Mouse (Mus musculus): Measurements from ENCODE around the gene Cpm. TPM values are rescaled to one million over a fixed set of nuclear protein-coding genes. Genes with fewer than 3 reads are reported as not detected.

The Cpm gene
- polyA plus RNA-seq, 1 experiment from 2014 or later: 5.9 TPM

DNA sequence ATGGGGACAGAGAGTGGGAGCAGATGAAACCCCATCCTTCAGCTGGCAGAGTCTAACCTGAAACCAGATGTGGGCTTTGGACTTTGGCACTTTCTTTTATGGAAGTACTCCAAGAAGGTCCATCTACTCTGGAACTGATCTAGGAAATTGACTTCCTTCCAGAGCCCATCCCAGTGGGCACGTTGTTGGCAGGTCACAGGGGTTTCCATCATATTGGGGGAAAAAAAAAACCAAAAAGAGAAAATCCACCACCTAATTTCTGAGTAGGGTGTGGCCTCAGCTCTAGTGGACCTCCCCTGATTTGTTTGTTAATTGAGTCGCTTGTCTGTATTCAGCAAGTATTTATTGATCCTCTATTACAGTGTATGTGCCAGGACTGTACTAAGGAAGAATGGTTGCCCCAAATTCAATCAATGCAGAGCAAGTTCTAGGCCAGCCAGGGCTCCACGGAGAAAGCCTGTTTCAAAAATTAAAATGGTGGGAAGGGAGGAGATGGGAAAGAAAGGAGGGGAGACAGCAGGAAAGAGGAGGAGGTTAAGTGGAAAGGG lies 25.4 kb downstream of the Cpm start:
- Histone ChIP-seq H3K36me3 (replicated peaks) (no peaks in the 10 kb centered on the region), H3K27me3 (ENCODE audit: poor library complexity, severe bottlenecking) (no peaks in the 10 kb centered on the region), H3K4me3 (no peak overlapping the region), H3K27ac (no peak overlapping the region), H3K4me1 (peaks cover under 1% of the 10 kb centered on the region; the same call in 1 of the 2 replicates), H3K9me3 (no peaks in the 10 kb centered on the region)
- 84% methylated on average over 3 of the region's 3 CpGs for WGBS
- DNase-seq (ENCODE audit: extremely low spot score, low spot score): no peak

DNA sequence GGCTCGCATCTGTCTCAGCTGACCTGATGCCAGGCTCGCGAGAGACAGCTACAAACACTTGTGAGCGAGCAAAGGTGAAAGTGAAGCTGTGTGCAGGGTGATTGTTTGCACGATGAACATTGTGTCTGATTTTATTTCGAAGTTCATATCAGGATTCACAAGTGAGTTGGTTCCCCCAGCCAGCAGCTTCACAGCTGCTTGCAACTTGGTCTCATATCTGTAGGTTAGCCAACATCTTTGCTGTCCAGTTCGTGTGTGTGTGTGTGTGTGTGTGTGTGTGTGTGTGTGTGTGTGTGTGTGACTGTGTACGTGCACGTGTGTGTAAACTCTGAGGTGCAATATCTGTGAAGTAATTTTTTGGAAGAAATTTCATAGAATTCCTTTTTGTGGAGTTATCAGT lies 26.2 kb downstream of the Cpm start:
- Histone ChIP-seq H3K4me3 (no peak overlapping the region), H3K36me3 (replicated peaks) (no peaks in the 10 kb centered on the region), H3K27ac (no peak overlapping the region), H3K9me3 (no peaks in the 10 kb centered on the region), H3K4me1 (peaks cover 3% of the 10 kb centered on the region; the same call in 1 of the 2 replicates), H3K27me3 (ENCODE audit: poor library complexity, severe bottlenecking) (no peaks in the 10 kb centered on the region)
- WGBS: 94% methylated on average over 9 of the region's 9 CpGs
- no peak for DNase-seq (ENCODE audit: extremely low spot score, low spot score)

DNA sequence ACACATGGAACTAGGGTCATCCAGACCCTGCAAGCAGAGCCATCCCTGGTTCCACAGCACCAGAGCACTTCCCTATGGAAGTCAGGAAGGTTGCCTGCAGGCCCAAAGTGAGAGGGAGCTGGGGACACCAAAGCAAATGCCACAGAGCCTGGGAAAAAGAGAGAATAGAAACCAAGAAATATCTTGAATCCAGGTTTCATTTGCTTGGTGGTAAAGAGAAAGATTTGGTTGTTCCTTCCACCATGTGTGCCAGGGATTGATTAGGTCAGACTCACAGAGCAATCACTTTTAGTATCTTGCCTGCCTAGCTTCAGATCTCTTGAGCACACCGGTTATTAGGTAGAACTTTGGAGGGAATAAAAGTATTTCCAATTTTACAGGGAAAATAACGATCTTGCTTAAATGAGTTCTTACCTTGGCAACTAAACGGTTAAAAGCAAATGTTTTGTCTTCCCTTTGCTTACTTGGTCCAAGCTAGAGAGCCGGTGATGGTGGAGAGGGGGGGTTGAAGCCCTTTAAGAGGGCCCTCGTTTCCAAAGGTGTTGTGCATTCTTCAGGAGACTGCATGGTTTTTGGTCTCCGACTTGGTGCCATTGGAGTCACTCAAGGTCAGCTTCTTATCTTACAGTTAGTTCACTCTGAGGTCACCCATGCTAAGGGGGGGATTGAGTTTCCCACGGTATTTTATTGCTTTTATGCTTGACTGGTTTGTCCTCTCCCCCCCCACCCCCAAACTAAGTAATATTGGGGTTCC lies 26.8 kb downstream of the Cpm start:
- no peak overlapping the region for H3K27ac ChIP-seq
- no peaks in the 10 kb centered on the region for H3K27me3 ChIP-seq (ENCODE audit: poor library complexity, severe bottlenecking)
- H3K4me1 ChIP-seq: peaks cover 3% of the 10 kb centered on the region; the same call in 1 of the 2 replicates
- no peaks in the 10 kb centered on the region for H3K9me3 ChIP-seq
- H3K36me3 ChIP-seq (replicated peaks): no peaks in the 10 kb centered on the region
- no peak overlapping the region for H3K4me3 ChIP-seq
- no peak for DNase-seq (ENCODE audit: extremely low spot score, low spot score)
- 66% methylated on average over 7 of the region's 7 CpGs for WGBS

DNA sequence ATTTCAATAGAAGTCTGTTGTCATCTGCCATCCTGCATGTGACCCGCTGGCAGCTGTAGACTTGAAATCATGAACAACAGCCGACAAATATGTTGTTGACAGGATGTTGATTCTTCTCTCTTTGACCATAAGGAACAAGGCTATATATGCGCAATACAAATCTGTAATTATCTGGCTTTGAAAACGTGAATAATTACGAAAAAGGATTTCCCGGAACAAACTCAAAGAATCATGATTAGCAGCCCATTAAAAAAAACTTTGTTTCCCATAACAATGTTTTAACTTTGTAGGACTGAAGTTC lies 27.3 kb downstream of the Cpm start:
- Histone ChIP-seq H3K9me3 (no peaks in the 10 kb centered on the region), H3K4me3 (no peak overlapping the region), H3K36me3 (replicated peaks) (no peaks in the 10 kb centered on the region), H3K27ac (no peak overlapping the region), H3K4me1 (peaks cover 3% of the 10 kb centered on the region; the same call in 1 of the 2 replicates), H3K27me3 (ENCODE audit: poor library complexity, severe bottlenecking) (no peaks in the 10 kb centered on the region)
- DNase-seq (ENCODE audit: extremely low spot score, low spot score): no peak
- 88% methylated on average over 6 of the region's 6 CpGs for WGBS

DNA sequence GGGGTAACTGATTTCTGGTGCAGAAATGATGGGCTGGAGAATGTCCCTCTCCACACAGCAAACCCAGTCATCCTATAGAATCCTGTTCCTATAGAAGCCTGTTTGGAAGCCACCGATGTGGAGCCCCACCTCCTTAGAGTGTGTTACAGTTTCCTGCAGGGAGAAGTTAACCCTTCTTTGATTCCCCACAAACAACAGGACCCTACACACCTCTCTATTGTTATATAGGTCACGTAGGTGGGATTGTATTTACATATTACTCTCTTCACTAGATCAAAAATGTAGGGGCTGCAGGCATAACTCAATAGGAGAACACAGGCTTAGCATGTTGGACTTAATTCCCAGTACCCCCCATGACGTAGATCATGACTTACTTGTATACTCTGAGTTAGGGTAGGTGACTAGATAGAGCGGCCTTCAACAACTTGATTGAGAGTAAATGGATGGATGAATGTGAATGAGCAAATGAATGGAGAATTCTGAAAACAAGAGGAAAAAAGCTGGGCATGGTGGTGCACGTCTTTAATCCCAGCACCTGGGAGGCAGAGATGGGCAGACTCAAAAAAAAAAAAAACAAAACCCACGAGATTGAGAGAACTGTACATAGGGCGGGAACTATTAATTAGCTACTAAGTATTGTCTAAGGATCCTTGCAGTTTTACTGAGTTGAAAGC lies 27.8 kb downstream of the Cpm start:
- H3K9me3 ChIP-seq: no peaks in the 10 kb centered on the region
- no peak for DNase-seq (ENCODE audit: extremely low spot score, low spot score)
- WGBS: 88% methylated on average over 7 of the region's 7 CpGs
- no peak overlapping the region for H3K27ac ChIP-seq
- H3K4me3 ChIP-seq: no peak overlapping the region
- H3K36me3 ChIP-seq (replicated peaks): no peaks in the 10 kb centered on the region
- peaks cover 3% of the 10 kb centered on the region; the same call in 1 of the 2 replicates for H3K4me1 ChIP-seq
- H3K27me3 ChIP-seq (ENCODE audit: poor library complexity, severe bottlenecking): no peaks in the 10 kb centered on the region

DNA sequence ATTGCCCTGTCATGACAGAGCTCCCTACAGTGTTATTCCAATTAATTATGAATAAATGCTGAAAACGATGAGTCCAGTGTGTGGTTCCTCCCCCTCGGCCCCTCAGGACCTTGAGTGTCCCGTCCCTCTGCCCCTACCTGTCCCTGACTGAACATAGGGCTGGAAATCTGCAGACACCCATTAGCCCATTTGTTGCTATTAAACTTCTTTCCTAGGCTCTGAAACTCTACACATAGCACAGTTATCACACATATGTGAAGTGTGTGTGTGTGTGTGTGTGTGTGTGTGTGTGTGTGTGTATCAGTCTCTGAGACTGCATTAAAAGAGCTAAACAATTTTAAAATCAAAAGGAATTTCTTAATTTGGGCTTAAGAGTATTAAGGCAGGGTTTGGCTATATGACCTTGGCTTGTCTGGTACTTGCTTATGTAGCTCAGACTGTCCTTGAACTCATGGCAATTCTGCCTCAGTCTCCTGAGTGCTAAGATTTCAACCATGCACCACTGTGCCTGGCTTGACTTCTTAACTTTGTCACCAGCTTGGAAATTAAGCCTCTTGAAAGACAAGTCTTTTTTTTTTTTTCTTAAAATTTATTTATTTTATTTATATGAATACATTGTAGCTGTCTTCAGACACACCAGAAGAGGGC lies 28.5 kb downstream of the Cpm start:
- Histone ChIP-seq H3K27ac (no peak overlapping the region), H3K4me3 (no peak overlapping the region), H3K9me3 (no peaks in the 10 kb centered on the region), H3K27me3 (ENCODE audit: poor library complexity, severe bottlenecking) (no peaks in the 10 kb centered on the region), H3K36me3 (replicated peaks) (no peaks in the 10 kb centered on the region), H3K4me1 (peaks cover 3% of the 10 kb centered on the region; the same call in 1 of the 2 replicates)
- WGBS: 85% methylated on average over 3 of the region's 3 CpGs
- no peak for DNase-seq (ENCODE audit: extremely low spot score, low spot score)

DNA sequence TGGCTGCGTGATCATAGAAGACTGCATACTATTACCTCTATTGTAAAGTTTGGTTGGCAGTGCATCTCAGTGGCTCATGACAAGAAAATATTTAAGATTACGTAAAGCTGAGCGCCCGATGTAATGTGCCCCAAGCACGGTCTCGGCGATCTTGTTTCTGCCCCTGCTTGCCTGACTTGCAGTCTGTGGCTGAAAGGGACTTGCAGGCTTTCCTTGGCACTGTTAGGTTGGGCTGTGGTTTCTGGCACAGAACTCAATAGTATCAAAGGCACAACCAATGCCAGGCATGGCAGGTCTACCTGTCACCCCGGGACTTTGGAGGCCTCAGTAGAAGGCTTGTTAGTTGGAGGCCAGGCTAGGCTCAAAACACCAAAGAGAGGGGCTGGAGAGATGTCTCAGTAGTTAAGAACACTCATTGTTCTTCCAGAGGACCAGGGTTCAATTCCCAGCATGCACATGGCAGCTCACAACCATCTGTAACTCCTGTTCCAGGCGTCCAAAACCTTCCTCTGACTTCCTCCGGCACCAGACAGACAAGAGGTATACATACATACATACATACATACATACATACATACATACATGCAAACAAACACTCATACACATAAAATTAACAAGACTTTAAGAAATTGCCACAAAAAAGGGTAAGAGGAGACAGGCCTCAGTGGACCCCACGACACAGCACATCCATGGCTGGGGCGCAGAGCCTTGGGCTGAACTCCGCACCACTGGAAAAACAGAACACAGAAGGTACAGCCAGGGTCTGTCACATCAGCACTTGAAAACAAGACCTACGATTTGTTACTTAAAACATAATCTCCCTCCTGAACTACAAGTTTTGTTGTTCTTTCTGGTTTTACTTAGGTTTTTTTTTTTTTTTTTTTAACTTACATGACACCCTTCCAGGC lies 29.5 kb downstream of the Cpm start:
- WGBS: 92% methylated on average over 14 of the region's 14 CpGs
- H3K4me3 ChIP-seq: no peak overlapping the region
- no peak for DNase-seq (ENCODE audit: extremely low spot score, low spot score)
- H3K36me3 ChIP-seq (replicated peaks): no peaks in the 10 kb centered on the region
- H3K4me1 ChIP-seq: peaks cover 7% of the 10 kb centered on the region
- H3K27ac ChIP-seq: no peak overlapping the region
- no peaks in the 10 kb centered on the region for H3K9me3 ChIP-seq
- H3K27me3 ChIP-seq (ENCODE audit: poor library complexity, severe bottlenecking): no peaks in the 10 kb centered on the region

DNA sequence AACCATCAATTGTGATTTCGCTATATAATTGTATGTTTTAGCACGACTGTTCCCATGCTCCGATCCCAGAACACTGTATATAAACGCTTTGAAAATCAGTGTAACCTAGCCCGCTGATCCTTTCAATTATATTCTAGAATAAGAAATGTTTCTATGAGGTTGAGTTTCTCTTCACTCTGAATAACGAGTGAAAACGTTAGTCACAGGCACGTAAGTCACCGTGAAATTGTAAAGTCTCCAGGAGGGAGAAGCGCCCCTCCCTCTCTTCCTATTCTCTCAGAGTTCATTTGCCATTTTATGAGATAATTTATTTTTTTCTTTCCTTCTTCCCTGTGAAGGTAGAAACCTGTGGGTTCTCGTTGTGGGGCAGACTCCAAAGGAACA lies 30.1 kb downstream of the Cpm start:
- Histone ChIP-seq H3K27ac (no peak overlapping the region), H3K36me3 (replicated peaks) (no peaks in the 10 kb centered on the region), H3K4me3 (no peak overlapping the region), H3K4me1 (peaks cover 12% of the 10 kb centered on the region), H3K9me3 (no peaks in the 10 kb centered on the region), H3K27me3 (ENCODE audit: poor library complexity, severe bottlenecking) (no peaks in the 10 kb centered on the region)
- 80% methylated on average over 11 of the region's 11 CpGs for WGBS
- DNase-seq (ENCODE audit: extremely low spot score, low spot score): no peak

DNA sequence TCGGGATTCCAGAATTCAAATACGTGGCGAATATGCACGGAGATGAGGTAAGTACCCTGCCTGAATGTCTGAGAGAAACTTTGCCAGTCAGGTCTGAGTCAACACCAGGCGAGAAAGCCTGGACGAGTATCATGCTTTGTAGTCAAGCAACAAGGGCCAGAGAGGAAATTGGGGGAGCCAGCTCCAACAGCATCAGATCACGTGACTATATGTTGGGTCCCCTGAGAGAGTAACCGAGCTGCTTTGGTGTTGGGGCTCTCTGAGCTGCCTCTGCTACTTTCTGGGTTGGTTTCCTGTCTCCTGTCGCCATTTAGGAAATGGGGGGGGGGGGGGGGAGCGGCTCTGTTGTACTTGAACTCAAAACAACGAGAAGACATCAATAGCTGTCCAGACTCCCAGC lies 30.5 kb downstream of the Cpm start:
- Histone ChIP-seq H3K9me3 (no peaks in the 10 kb centered on the region), H3K4me3 (no peak overlapping the region), H3K4me1 (peaks cover 12% of the 10 kb centered on the region), H3K27ac (no peak overlapping the region), H3K36me3 (replicated peaks) (no peaks in the 10 kb centered on the region), H3K27me3 (ENCODE audit: poor library complexity, severe bottlenecking) (no peaks in the 10 kb centered on the region)
- WGBS: 70% methylated on average over 11 of the region's 11 CpGs
- no peak for DNase-seq (ENCODE audit: extremely low spot score, low spot score)

DNA sequence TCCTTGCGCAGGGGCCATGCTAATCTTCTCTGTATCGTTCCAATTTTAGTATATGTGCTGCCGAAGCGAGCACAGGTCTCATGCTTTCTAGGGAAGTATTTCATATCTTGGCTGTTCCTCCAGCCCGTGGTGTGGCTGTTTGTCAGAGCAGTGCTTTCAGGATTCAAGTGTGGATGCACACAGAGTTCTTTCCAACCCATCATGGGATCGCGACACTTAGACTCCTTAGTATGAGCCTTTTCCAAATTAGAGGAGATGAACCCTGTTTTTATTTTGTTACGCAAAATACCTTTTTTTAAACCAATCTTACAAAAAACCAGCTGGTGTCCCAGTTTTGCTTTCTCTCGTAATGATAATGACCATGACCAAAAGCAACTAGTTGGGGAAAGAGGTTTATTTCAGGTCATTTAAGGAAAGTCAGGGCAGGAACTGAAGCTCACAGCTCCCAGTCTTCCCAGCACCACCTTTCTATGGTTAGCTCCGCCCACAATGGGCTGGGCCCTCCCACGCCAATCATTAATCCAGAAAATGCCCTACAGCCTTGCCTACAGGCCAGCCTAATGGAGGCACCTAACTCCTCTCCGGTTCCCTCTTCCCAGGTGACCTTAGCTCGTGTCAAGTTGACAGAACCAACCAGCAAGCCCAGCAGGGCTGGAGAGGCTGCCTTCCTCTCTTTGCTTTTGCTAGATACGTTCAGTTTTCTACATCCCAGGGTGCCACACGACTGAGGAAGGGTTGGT lies 33.2 kb downstream of the Cpm start:
- WGBS: 83% methylated on average over 15 of the region's 15 CpGs
- Histone ChIP-seq H3K27ac (no peak overlapping the region), H3K4me1 (peaks cover 12% of the 10 kb centered on the region), H3K9me3 (no peaks in the 10 kb centered on the region), H3K4me3 (no peak overlapping the region), H3K36me3 (replicated peaks) (no peaks in the 10 kb centered on the region), H3K27me3 (ENCODE audit: poor library complexity, severe bottlenecking) (no peaks in the 10 kb centered on the region)
- DNase-seq (ENCODE audit: extremely low spot score, low spot score): no peak

DNA sequence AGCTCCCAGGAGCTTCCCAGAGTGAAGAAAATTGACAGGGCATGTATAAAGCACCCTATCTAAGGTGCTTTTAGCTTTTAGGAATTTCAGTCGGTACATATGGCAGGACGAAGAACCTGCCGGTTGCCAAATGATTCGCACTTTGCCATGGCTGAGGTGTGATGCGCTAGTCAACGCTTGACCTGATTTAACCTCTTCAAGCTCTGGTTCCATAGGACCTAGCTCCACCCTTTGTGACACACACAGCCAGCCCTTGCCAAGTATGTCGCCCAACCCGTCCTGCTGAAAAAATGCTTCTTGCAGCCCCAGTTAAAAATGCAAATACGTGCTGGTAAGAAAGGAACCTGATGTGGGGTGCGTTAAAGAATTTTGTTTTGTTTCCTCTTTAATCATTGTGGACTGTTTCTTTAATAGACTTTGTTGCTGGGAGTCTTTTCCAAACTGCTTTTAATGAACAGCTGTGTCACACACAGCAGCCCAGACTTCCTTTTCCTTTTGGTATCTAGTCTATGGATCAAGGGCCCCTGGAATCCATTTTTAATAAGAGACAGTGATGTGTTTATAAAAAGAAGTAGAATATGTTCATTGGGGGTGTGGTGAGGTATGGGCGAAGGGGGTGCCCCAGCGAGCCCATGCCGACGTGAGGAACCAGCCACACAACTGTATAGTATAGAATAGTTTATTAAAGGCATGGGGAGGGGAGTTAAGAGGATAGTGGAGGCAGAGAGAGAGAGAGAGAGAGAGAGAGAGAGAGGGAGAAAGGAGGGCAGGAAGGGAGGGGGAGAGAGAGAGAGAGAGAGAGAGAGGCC lies 34.0 kb downstream of the Cpm start:
- 82% methylated on average over 14 of the region's 14 CpGs for WGBS
- Histone ChIP-seq H3K27ac (no peak overlapping the region), H3K9me3 (no peaks in the 10 kb centered on the region), H3K4me3 (no peak overlapping the region), H3K4me1 (peaks cover 12% of the 10 kb centered on the region), H3K27me3 (ENCODE audit: poor library complexity, severe bottlenecking) (no peaks in the 10 kb centered on the region), H3K36me3 (replicated peaks) (no peaks in the 10 kb centered on the region)
- DNase-seq (ENCODE audit: extremely low spot score, low spot score): no peak

Data from forebrain, embryonic 10.5 days (tissue).